Mouse (Mus musculus) liver, embryonic 14.5 days (tissue): ENCODE data around the gene Apobec3.

Source experiments
- CTCF ChIP-seq: IDR thresholded peaks from 2 replicates; pipeline ENCODE4 v1.5.1; 2016; ENCODE audit warnings: antibody characterized with exemption, low read depth, control low read depth
- EP300 ChIP-seq: IDR thresholded peaks from 2 replicates; pipeline ENCODE4 v1.6.1; 2016; ENCODE audit warnings: antibody characterized with exemption, low read depth

DNA sequence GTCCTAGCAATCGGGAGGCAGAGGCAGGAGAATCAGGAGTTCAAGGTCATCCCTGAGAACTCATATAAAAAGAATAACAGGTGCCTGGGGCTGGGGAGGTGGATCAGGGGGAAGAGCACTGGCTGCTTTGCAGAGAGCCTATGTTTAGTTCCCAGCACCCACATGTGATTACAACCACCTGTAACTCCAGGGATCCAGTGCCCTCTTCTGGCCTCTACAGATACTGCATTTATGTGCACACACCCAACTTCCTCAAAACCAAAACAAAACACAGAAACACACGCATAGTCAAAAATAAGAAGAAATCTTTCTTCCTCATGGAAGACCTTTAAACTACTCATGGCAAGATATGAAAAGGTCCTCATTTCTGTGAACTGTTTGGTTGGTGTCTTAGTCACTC is 41.3 kb upstream of the Apobec3 start:
- peak; percentile 12; the same call in 1 of the 2 replicates for TF ChIP-seq CTCF
- no peak for TF ChIP-seq EP300
